Mouse (Mus musculus): ENCODE measurements around the gene Tfe3.

GRCm38 (mm10) chrX:7725841-7726240, 36.5 kb upstream of the Tfe3 start:
- TF ChIP-seq CTCF (IDR thresholded peaks at IDR 0.05; ENCODE audit: low read depth, low read length) (no peak), POLR2A (IDR thresholded peaks at IDR 0.05; ENCODE audit: extremely low read depth, insufficient read depth, low read length) (no peak)
